Mouse (Mus musculus): Measurements from ENCODE around the gene Gm49486. TPM values are rescaled to one million over a fixed set of nuclear protein-coding genes. Genes with fewer than 3 reads are reported as not detected.

The Gm49486 gene
- polyA plus RNA-seq, 1 experiment from 2014 or later, result 0.58 TPM

DNA sequence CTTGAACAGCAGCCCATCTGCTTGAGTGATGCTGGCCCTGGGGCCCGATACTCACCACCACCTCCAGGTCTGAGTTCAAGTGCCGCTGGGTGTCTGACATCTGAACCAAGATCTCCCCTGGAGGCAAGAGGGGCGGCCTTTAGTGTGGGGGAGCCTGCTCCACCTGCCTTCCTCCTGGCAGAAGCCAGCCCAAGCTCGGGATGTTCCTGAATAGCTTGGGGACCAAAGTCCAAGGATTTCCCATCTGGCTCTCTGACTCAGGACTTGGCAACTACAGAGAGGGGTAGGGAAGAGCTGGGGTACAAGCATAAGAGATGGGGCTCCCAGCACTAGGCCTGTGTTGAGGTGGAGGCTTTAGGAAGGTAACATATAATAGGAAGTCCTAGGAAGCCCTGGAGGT lies 54.2 kb downstream of the Gm49486 start:
- H3K27me3 ChIP-seq (replicated peaks; ENCODE audit: control insufficient read depth, insufficient read depth, low read length), result no peaks in the 10 kb centered on the region
- 70% methylated on average over 4 of the region's 4 CpGs for WGBS
- peaks cover 10% of the 10 kb centered on the region for H3K36me3 ChIP-seq (ENCODE audit: control insufficient read depth, insufficient read depth, low read length)
- no peak overlapping the region for H3K27ac ChIP-seq (ENCODE audit: low read depth)
- no peak overlapping the region for H3K4me2 ChIP-seq (ENCODE audit: low read length)
- no peak for DNase-seq (ENCODE audit: low spot score)
- no peaks in the 10 kb centered on the region for H3K9me3 ChIP-seq (ENCODE audit: control insufficient read depth, low read length)
- ATAC-seq (replicated peaks; ENCODE audit: low FRiP score, low TSS enrichment, low read depth), result no peak
- H3K4me1 ChIP-seq (replicated peaks; ENCODE audit: control insufficient read depth, insufficient read depth, low read length), result no peaks in the 10 kb centered on the region
- no peak overlapping the region for H3K4me3 ChIP-seq (ENCODE audit: low read depth, low read length)
- no peak overlapping the region for H3K9ac ChIP-seq (ENCODE audit: low read length)

DNA sequence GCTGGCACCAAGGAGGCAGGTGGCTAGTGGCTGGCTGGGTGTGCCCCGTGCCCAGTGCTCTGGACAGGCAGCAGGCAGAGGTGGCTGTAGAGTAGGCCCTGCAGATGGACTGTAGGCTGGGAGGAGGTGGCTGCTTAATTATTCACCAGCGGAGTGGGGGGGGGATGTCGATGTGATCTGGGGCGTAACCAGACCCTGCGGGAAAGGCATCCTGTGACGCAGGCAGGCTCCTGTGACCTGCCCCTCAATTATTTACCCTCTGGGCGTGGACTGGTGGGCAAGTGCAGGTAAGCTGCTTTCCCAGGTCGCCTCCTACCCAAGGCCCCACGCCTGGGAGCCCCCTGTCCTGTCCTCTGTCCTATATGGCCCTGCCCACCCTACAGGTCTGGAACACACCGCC lies 56.2 kb downstream of the Gm49486 start, which contains the start of gene Baiap2l2:
Gene Baiap2l2 (minus strand): TSS at position 139 of the 400 bp plus-strand sequence.
- H3K4me1 ChIP-seq (replicated peaks; ENCODE audit: control insufficient read depth, insufficient read depth, low read length), result no peaks in the 10 kb centered on the region
- H3K27ac ChIP-seq (ENCODE audit: low read depth), result no peak within 1 kb of the TSS
- H3K4me3 ChIP-seq (ENCODE audit: low read depth, low read length), result no peak within 1 kb of the TSS
- ATAC-seq (replicated peaks; ENCODE audit: low FRiP score, low TSS enrichment, low read depth) (peak; percentile 51), DNase-seq (ENCODE audit: low spot score) (peak; percentile 67)
- WGBS, result 47% methylated on average over 10 of the region's 10 CpGs
- peaks cover 10% of the 10 kb centered on the region for H3K36me3 ChIP-seq (ENCODE audit: control insufficient read depth, insufficient read depth, low read length)
- 0 out of 2 replicates have a peak within 1 kb of the TSS, but pooled peaks have one; percentile 11 for H3K4me2 ChIP-seq (ENCODE audit: low read length)
- H3K9ac ChIP-seq (ENCODE audit: low read length), result no peak within 1 kb of the TSS
- no peaks in the 10 kb centered on the region for H3K9me3 ChIP-seq (ENCODE audit: control insufficient read depth, low read length)
- no peaks in the 10 kb centered on the region for H3K27me3 ChIP-seq (replicated peaks; ENCODE audit: control insufficient read depth, insufficient read depth, low read length)

DNA sequence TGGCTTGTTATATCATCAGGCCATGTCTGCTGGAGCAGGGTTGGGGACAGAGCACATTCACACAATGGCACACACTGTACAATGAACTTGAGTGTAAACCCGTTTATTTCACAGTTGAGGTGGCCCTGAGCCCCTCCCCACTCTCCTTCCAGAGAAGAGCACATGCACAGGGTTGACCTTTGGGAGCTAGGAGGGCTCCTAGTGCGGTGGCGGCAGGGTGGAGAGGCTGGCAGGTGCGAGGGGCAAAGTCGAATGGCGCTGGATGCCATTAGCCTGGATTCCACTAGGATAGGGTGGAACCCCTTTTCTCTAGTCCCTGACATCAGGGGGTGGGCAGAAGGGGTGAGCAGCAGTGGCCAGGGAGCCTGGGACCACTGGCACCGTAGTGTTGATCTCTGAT lies 57.0 kb downstream of the Gm49486 start:
- no peak overlapping the region for H3K4me3 ChIP-seq (ENCODE audit: low read depth, low read length)
- H3K9ac ChIP-seq (ENCODE audit: low read length), result no peak overlapping the region
- no peaks in the 10 kb centered on the region for H3K4me1 ChIP-seq (replicated peaks; ENCODE audit: control insufficient read depth, insufficient read depth, low read length)
- DNase-seq (ENCODE audit: low spot score), result no peak
- no peaks in the 10 kb centered on the region for H3K27me3 ChIP-seq (replicated peaks; ENCODE audit: control insufficient read depth, insufficient read depth, low read length)
- H3K4me2 ChIP-seq (ENCODE audit: low read length), result no peak overlapping the region
- H3K27ac ChIP-seq (ENCODE audit: low read depth), result no peak overlapping the region
- no peaks in the 10 kb centered on the region for H3K9me3 ChIP-seq (ENCODE audit: control insufficient read depth, low read length)
- 87% methylated on average over 7 of the region's 7 CpGs for WGBS
- ATAC-seq (replicated peaks; ENCODE audit: low FRiP score, low TSS enrichment, low read depth), result no peak
- H3K36me3 ChIP-seq (ENCODE audit: control insufficient read depth, insufficient read depth, low read length), result peaks cover 10% of the 10 kb centered on the region

DNA sequence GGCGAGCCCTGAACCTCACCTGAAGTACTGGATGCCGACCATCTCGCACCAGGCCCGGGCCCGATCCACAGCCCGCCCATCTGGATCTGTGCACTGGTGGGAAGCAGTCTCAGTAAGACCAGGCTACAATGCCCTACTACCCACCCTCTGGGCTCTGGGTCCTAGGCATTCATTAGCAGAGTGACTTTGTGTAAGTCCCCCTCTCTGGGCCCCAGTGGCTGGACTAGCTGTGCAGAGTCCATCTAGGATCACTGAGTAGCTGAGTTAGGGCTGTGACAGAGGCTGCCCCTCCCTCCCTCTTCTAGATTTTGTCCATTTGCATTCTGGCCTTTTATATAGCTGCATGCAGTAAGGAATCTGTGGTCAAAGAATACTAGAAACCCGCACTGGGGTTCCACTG lies 57.9 kb downstream of the Gm49486 start:
- H3K4me2 ChIP-seq (ENCODE audit: low read length), result no peak overlapping the region
- no peak for ATAC-seq (replicated peaks; ENCODE audit: low FRiP score, low TSS enrichment, low read depth)

DNA sequence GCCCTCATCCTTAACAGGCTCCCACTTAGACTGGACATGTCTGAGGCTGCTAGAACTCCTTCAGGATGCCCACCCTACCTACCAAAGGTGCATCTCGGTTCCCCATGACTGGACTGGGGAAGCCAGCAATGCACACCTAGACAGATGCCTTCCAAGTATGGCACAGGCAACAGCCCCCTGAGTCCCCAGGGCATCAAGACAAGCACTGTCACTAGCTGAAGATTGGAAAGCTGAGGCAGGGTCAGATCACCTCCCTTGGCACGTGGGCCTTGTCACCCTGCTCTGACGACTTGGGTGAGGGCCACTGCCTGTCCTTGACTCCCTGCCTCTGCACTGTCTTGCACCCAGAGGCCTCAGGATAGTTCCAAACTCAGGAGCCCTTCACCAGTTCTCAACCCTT lies 59.2 kb downstream of the Gm49486 start:
- Histone ChIP-seq H3K9me3 (ENCODE audit: control insufficient read depth, low read length) (no peaks in the 10 kb centered on the region), H3K4me1 (replicated peaks; ENCODE audit: control insufficient read depth, insufficient read depth, low read length) (no peaks in the 10 kb centered on the region), H3K4me2 (ENCODE audit: low read length) (no peak overlapping the region), H3K27me3 (replicated peaks; ENCODE audit: control insufficient read depth, insufficient read depth, low read length) (no peaks in the 10 kb centered on the region), H3K4me3 (ENCODE audit: low read depth, low read length) (no peak overlapping the region), H3K9ac (ENCODE audit: low read length) (no peak overlapping the region), H3K27ac (ENCODE audit: low read depth) (no peak overlapping the region), H3K36me3 (ENCODE audit: control insufficient read depth, insufficient read depth, low read length) (peaks cover 10% of the 10 kb centered on the region)
- DNase-seq (ENCODE audit: low spot score), result no peak
- WGBS, result 82% methylated on average over 3 of the region's 3 CpGs
- ATAC-seq (replicated peaks; ENCODE audit: low FRiP score, low TSS enrichment, low read depth), result no peak

More for the DNA sequence above, 57.9 kb downstream of the Gm49486 start:
- 91% methylated on average over 7 of the region's 7 CpGs for whole genome bisulfite sequencing
- H3K9me3 ChIP-seq (ENCODE audit: control insufficient read depth, low read length), result no peaks in the 10 kb centered on the region
- no peaks in the 10 kb centered on the region for H3K27me3 ChIP-seq (replicated peaks; ENCODE audit: control insufficient read depth, insufficient read depth, low read length)
- peaks cover 10% of the 10 kb centered on the region for H3K36me3 ChIP-seq (ENCODE audit: control insufficient read depth, insufficient read depth, low read length)
- H3K4me1 ChIP-seq (replicated peaks; ENCODE audit: control insufficient read depth, insufficient read depth, low read length), result no peaks in the 10 kb centered on the region
- no peak for DNase-seq (ENCODE audit: low spot score)
- H3K9ac ChIP-seq (ENCODE audit: low read length), result no peak overlapping the region
- H3K4me3 ChIP-seq (ENCODE audit: low read depth, low read length), result no peak overlapping the region
- no peak overlapping the region for H3K27ac ChIP-seq (ENCODE audit: low read depth)

DNA sequence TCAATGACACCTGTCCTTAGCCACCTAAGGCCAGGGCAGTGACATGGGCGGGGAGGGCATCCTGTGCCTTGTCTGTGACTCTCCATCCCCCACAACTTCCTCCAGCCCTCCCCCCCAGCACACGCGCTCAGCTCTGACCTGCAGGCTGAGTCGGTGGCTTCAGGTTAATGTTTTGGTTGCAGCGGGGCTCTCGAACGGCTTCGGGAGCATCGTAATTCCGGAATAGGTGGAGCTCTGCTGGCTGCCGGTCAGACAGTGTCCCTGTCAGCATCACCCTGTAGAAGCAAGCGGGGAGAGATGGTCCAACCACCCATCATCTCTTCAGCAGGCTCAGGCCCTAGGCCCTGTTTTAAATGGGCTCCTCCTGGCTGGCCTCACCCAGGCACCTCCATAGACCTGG lies 60.2 kb downstream of the Gm49486 start:
- Histone ChIP-seq H3K4me3 (ENCODE audit: low read depth, low read length) (no peak overlapping the region), H3K9ac (ENCODE audit: low read length) (no peak overlapping the region), H3K4me2 (ENCODE audit: low read length) (no peak overlapping the region), H3K27ac (ENCODE audit: low read depth) (no peak overlapping the region), H3K4me1 (replicated peaks; ENCODE audit: control insufficient read depth, insufficient read depth, low read length) (no peaks in the 10 kb centered on the region), H3K9me3 (ENCODE audit: control insufficient read depth, low read length) (no peaks in the 10 kb centered on the region), H3K36me3 (ENCODE audit: control insufficient read depth, insufficient read depth, low read length) (peaks cover 10% of the 10 kb centered on the region), H3K27me3 (replicated peaks; ENCODE audit: control insufficient read depth, insufficient read depth, low read length) (no peaks in the 10 kb centered on the region)
- WGBS, result 84% methylated on average over 12 of the region's 12 CpGs
- DNase-seq (ENCODE audit: low spot score) (no peak), ATAC-seq (replicated peaks; ENCODE audit: low FRiP score, low TSS enrichment, low read depth) (no peak)

DNA sequence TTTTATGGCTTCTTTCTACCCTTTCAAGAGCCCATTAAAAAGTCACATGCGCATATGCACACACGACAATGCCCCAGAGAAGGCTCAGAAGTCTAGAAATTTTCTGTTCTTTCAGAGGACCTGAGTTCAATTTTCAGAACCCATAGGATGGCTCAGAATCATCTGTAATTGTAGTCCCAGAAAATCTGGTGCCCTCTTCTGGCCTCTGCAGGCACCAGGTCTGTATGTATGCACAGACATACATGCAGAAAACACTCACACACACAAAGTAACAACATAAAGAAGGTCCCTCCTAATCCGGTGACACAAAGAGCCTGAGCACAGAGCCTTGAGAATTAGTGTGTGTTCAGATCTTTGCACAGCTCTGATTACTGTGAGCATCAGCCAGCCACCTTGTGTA lies 61.1 kb downstream of the Gm49486 start:
- DNase-seq (ENCODE audit: low spot score), result no peak
- Histone ChIP-seq H3K4me2 (ENCODE audit: low read length) (no peak overlapping the region), H3K9me3 (ENCODE audit: control insufficient read depth, low read length) (no peaks in the 10 kb centered on the region), H3K4me3 (ENCODE audit: low read depth, low read length) (no peak overlapping the region), H3K27ac (ENCODE audit: low read depth) (no peak overlapping the region), H3K4me1 (replicated peaks; ENCODE audit: control insufficient read depth, insufficient read depth, low read length) (no peaks in the 10 kb centered on the region), H3K27me3 (replicated peaks; ENCODE audit: control insufficient read depth, insufficient read depth, low read length) (no peaks in the 10 kb centered on the region), H3K9ac (ENCODE audit: low read length) (no peak overlapping the region), H3K36me3 (ENCODE audit: control insufficient read depth, insufficient read depth, low read length) (peaks cover 10% of the 10 kb centered on the region)
- 69% methylated on average over 3 of the region's 3 CpGs for WGBS
- ATAC-seq (replicated peaks; ENCODE audit: low FRiP score, low TSS enrichment, low read depth), result no peak

DNA sequence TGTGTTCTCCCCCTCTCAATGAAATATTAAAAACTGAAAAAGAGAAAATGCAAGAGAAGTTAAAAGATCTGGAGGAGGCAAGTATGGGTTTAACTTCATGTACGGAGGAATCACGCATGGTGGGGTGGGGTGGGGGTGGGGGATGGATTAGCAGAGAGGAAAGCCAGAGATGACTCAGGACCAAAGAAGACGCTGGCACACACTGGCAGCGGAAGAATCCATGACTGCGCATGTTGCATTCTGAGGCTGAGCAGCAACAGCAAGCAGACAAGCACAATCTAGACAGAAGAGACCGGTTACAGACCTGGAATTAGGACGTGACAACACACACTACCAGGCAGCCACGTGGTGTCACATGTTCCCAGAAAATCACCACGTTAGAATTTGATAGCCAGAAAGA lies 63.6 kb downstream of the Gm49486 start:
- H3K4me2 ChIP-seq (ENCODE audit: low read length), result no peak overlapping the region
- H3K36me3 ChIP-seq (ENCODE audit: control insufficient read depth, insufficient read depth, low read length), result no peaks in the 10 kb centered on the region
- no peaks in the 10 kb centered on the region for H3K9me3 ChIP-seq (ENCODE audit: control insufficient read depth, low read length)
- no peak overlapping the region for H3K9ac ChIP-seq (ENCODE audit: low read length)
- 79% methylated on average over 9 of the region's 9 CpGs for WGBS
- no peaks in the 10 kb centered on the region for H3K4me1 ChIP-seq (replicated peaks; ENCODE audit: control insufficient read depth, insufficient read depth, low read length)
- no peak for ATAC-seq (replicated peaks; ENCODE audit: low FRiP score, low TSS enrichment, low read depth)
- no peak overlapping the region for H3K4me3 ChIP-seq (ENCODE audit: low read depth, low read length)
- no peak for DNase-seq (ENCODE audit: low spot score)
- H3K27me3 ChIP-seq (replicated peaks; ENCODE audit: control insufficient read depth, insufficient read depth, low read length), result no peaks in the 10 kb centered on the region
- no peak overlapping the region for H3K27ac ChIP-seq (ENCODE audit: low read depth)

DNA sequence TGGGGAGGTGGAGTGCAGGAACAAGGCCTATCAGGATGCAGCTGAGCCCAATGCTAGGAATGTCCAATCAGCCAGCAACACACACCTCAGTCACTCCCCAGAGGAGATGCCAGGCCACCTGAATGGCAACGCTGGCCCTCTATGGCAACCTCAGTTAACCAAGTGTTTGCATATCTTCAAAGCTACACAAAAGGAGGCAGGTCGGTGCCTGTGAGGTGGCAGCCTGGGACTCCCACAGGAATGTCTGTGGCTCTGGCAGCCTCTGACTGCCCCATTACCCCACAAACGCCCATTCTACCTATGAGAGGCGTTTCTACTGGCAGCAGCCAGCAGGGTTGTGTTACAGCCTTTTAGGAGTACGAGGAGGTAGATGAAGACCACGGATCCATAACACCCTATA lies 69.4 kb downstream of the Gm49486 start:
- Histone ChIP-seq H3K36me3 (ENCODE audit: control insufficient read depth, insufficient read depth, low read length) (no peaks in the 10 kb centered on the region), H3K4me1 (replicated peaks; ENCODE audit: control insufficient read depth, insufficient read depth, low read length) (no peaks in the 10 kb centered on the region), H3K4me2 (ENCODE audit: low read length) (no peak overlapping the region), H3K9ac (ENCODE audit: low read length) (no peak overlapping the region), H3K4me3 (ENCODE audit: low read depth, low read length) (no peak overlapping the region), H3K27ac (ENCODE audit: low read depth) (no peak overlapping the region), H3K27me3 (replicated peaks; ENCODE audit: control insufficient read depth, insufficient read depth, low read length) (no peaks in the 10 kb centered on the region), H3K9me3 (ENCODE audit: control insufficient read depth, low read length) (no peaks in the 10 kb centered on the region)
- WGBS, result 86% methylated on average over 6 of the region's 6 CpGs
- no peak for ATAC-seq (replicated peaks; ENCODE audit: low FRiP score, low TSS enrichment, low read depth)
- no peak for DNase-seq (ENCODE audit: low spot score)
